Mouse (Mus musculus): ENCODE measurements at regions not wholly inside any gene's neighbourhood (a gene's known extent, or its start where the extent isn't known, plus 50 kb on each side); places are given as distances from the start of the nearest gene placed in this dataset.

DNA sequence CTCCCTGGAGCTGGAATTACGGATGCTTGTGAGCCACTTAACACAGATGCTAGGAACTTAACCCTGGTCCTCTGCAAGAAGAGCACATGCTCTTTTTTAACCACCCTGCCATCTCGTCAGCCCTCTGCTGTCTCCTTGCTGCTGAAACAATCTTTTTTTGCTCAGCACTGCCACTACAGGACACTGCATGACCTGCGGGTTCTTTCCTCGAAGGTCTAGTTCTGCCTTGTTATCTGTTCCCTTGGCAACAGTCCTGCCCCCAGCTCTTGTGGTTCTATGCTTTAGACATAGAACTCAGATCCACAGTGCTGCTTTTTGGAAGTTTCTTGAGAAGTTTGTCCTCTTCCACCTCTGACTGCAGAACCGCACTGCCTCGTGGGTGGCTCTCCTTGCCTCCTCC lies 104.6 kb upstream of the Smad3 start:
- Histone ChIP-seq H3K36me3 (ENCODE audit: control insufficient read depth, insufficient read depth, low read length) (no peaks in the 10 kb centered on the region), H3K27me3 (ENCODE audit: control insufficient read depth, insufficient read depth, low read length) (no peaks in the 10 kb centered on the region), H3K27ac (ENCODE audit: low read length) (no peak overlapping the region), H3K9ac (replicated peaks; ENCODE audit: low read depth, low read length) (no peak overlapping the region), H3K9me3 (ENCODE audit: control insufficient read depth, low read depth, low read length) (no peaks in the 10 kb centered on the region), H3K4me3 (ENCODE audit: low read depth, low read length) (no peak overlapping the region), H3K4me2 (replicated peaks; ENCODE audit: low read depth, low read length) (no peak overlapping the region), H3K4me1 (ENCODE audit: control insufficient read depth, insufficient read depth, low read length) (no peaks in the 10 kb centered on the region)
- no peak for ATAC-seq (ENCODE audit: insufficient number of reproducible peaks, insufficient read depth, low FRiP score, low read depth)
- 39% methylated on average over 6 of the region's 6 CpGs for WGBS

DNA sequence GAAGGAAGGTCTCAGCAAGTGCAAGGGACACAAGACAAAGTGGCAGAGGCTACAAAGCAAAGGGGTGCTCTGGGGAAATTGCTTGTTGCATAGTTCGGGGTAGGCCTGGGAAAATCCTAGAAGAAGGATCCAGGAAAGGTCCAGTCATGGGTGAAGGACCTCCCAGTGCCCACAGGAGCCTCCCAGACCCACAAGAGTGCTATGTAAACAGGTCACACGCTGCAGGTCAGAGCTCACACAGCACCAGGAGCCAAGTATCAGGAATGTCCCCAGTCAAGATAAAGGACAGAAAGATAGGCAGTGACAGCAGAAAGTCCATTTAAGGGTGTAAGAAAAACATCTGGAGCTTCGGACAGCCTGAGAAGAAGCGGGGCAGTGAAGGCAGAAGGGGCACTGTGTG lies 103.6 kb upstream of the Smad3 start:
- H3K36me3 ChIP-seq (ENCODE audit: control insufficient read depth, insufficient read depth, low read length), result no peaks in the 10 kb centered on the region
- no peak overlapping the region for H3K4me2 ChIP-seq (replicated peaks; ENCODE audit: low read depth, low read length)
- no peaks in the 10 kb centered on the region for H3K9me3 ChIP-seq (ENCODE audit: control insufficient read depth, low read depth, low read length)
- H3K27ac ChIP-seq (ENCODE audit: low read length), result no peak overlapping the region
- H3K27me3 ChIP-seq (ENCODE audit: control insufficient read depth, insufficient read depth, low read length), result no peaks in the 10 kb centered on the region
- ATAC-seq (ENCODE audit: insufficient number of reproducible peaks, insufficient read depth, low FRiP score, low read depth), result no peak
- no peaks in the 10 kb centered on the region for H3K4me1 ChIP-seq (ENCODE audit: control insufficient read depth, insufficient read depth, low read length)
- no peak overlapping the region for H3K9ac ChIP-seq (replicated peaks; ENCODE audit: low read depth, low read length)
- WGBS, result 48% methylated on average over 4 of the region's 4 CpGs
- H3K4me3 ChIP-seq (ENCODE audit: low read depth, low read length), result no peak overlapping the region

DNA sequence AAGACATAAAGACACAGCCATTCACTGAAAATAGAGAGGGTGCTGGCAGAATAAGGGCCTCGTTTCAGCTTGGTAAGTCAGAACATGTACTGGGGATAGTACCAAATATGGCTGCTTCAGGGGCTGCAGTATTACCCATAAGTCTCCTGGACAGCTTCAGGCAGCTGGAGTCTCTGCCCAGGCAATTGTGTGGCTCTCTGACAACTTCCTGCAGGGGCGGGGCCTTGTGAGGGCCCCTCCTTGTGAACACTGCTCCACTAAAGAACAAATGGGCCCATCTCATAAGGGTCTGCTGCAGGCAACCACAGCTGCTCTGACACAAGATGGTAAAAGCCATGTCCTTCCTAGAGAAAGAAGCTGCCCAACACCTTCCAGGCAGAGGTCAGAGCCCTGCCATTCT lies 102.4 kb upstream of the Smad3 start:
- WGBS, result 73% methylated on average over 2 of the region's 2 CpGs
- no peak for ATAC-seq (ENCODE audit: insufficient number of reproducible peaks, insufficient read depth, low FRiP score, low read depth)

DNA sequence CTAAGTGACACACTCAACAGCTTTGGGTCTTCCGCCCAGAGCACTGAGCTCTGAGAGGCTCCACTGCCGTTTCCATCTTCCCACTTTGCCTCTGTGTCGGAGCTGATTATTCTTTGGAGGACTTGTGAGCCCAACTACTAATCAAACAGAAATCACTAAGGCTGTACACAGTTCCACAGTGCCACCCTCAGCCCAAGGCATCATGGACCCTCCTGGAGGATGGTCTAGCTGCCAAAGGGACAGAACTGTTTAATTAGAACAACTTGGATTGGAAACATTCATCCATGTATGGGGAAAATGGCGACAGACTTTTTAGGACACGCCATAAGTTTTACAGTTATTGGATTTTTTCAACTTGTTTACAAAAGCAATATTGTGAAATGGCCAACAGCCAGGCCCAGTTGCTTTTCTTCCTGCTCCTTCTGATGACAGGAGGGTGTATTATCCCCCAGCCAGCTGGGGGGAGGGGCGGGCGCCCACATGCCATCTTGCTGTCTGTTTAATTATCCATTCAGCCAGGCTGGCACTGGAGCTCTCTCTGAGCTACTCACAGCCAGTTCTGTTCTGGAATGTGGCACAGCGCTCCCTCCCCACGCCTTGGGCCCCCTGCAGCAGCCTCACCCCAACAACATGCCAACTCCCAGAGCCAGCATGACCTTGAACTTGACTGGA lies 98.4 kb upstream of the Smad3 start:
- ATAC-seq (ENCODE audit: insufficient number of reproducible peaks, insufficient read depth, low FRiP score, low read depth), result no peak
- Histone ChIP-seq H3K4me3 (ENCODE audit: low read depth, low read length) (no peak overlapping the region), H3K4me1 (ENCODE audit: control insufficient read depth, insufficient read depth, low read length) (no peaks in the 10 kb centered on the region), H3K4me2 (replicated peaks; ENCODE audit: low read depth, low read length) (no peak overlapping the region), H3K9me3 (ENCODE audit: control insufficient read depth, low read depth, low read length) (no peaks in the 10 kb centered on the region), H3K27me3 (ENCODE audit: control insufficient read depth, insufficient read depth, low read length) (no peaks in the 10 kb centered on the region), H3K36me3 (ENCODE audit: control insufficient read depth, insufficient read depth, low read length) (no peaks in the 10 kb centered on the region), H3K9ac (replicated peaks; ENCODE audit: low read depth, low read length) (no peak overlapping the region), H3K27ac (ENCODE audit: low read length) (no peak overlapping the region)
- 59% methylated on average over 9 of the region's 9 CpGs for WGBS

More for the DNA sequence above, 102.4 kb upstream of the Smad3 start:
- Histone ChIP-seq H3K9me3 (ENCODE audit: control insufficient read depth, low read depth, low read length) (no peaks in the 10 kb centered on the region), H3K4me2 (replicated peaks; ENCODE audit: low read depth, low read length) (no peak overlapping the region), H3K9ac (replicated peaks; ENCODE audit: low read depth, low read length) (no peak overlapping the region), H3K4me1 (ENCODE audit: control insufficient read depth, insufficient read depth, low read length) (no peaks in the 10 kb centered on the region), H3K27me3 (ENCODE audit: control insufficient read depth, insufficient read depth, low read length) (no peaks in the 10 kb centered on the region), H3K27ac (ENCODE audit: low read length) (no peak overlapping the region), H3K36me3 (ENCODE audit: control insufficient read depth, insufficient read depth, low read length) (no peaks in the 10 kb centered on the region), H3K4me3 (ENCODE audit: low read depth, low read length) (no peak overlapping the region)

DNA sequence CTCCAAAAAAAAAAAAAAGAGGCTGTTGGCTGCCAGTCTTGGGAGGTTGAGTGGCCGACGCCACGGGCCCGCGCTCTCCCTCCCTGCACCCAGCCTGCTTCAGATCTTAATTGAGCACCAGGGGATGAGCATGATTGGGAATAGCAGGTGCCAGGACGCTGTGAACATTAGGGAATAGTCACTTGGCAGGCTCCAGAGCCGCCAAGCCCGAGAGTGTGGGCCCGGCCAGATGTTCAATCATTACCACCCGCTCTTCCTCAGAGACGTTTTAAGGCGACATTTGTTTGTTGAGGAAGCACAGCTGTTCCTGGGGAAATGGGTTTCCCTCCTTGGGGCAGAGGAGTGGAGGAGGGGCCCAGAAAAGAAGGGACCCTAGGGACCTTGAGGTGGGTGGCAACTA lies 94.0 kb upstream of the Smad3 start:
- Histone ChIP-seq H3K4me2 (replicated peaks; ENCODE audit: low read depth, low read length) (no peak overlapping the region), H3K36me3 (ENCODE audit: control insufficient read depth, insufficient read depth, low read length) (no peaks in the 10 kb centered on the region), H3K4me1 (ENCODE audit: control insufficient read depth, insufficient read depth, low read length) (no peaks in the 10 kb centered on the region), H3K9ac (replicated peaks; ENCODE audit: low read depth, low read length) (no peak overlapping the region), H3K9me3 (ENCODE audit: control insufficient read depth, low read depth, low read length) (no peaks in the 10 kb centered on the region), H3K27ac (ENCODE audit: low read length) (no peak overlapping the region), H3K4me3 (ENCODE audit: low read depth, low read length) (no peak overlapping the region), H3K27me3 (ENCODE audit: control insufficient read depth, insufficient read depth, low read length) (no peaks in the 10 kb centered on the region)
- no peak for ATAC-seq (ENCODE audit: insufficient number of reproducible peaks, insufficient read depth, low FRiP score, low read depth)
- 47% methylated on average over 12 of the region's 12 CpGs for WGBS

DNA sequence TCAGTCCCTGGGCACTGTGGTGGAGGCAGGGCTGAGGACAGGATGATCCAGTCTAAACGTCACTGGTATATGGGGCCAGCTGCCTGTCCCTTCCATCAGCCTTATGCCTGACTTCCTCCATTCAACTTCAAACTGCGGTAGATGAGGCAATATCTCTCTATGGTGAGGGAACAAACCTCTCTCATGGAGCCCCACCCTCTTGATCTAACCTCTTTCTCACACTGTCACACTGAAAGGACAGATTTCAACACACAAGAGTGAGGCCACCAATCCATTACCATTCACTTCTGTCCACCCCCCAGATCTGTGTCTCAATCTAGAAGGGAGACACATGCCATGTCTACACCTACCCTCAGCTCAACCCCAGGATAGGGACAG lies 92.5 kb upstream of the Smad3 start:
- Histone ChIP-seq H3K27ac (ENCODE audit: low read length) (no peak overlapping the region), H3K4me1 (ENCODE audit: control insufficient read depth, insufficient read depth, low read length) (no peaks in the 10 kb centered on the region), H3K9ac (replicated peaks; ENCODE audit: low read depth, low read length) (no peak overlapping the region), H3K4me2 (replicated peaks; ENCODE audit: low read depth, low read length) (no peak overlapping the region), H3K36me3 (ENCODE audit: control insufficient read depth, insufficient read depth, low read length) (no peaks in the 10 kb centered on the region), H3K4me3 (ENCODE audit: low read depth, low read length) (no peak overlapping the region), H3K9me3 (ENCODE audit: control insufficient read depth, low read depth, low read length) (no peaks in the 10 kb centered on the region), H3K27me3 (ENCODE audit: control insufficient read depth, insufficient read depth, low read length) (no peaks in the 10 kb centered on the region)
- 66% methylated on average over 2 of the region's 2 CpGs for WGBS
- no peak for ATAC-seq (ENCODE audit: insufficient number of reproducible peaks, insufficient read depth, low FRiP score, low read depth)

DNA sequence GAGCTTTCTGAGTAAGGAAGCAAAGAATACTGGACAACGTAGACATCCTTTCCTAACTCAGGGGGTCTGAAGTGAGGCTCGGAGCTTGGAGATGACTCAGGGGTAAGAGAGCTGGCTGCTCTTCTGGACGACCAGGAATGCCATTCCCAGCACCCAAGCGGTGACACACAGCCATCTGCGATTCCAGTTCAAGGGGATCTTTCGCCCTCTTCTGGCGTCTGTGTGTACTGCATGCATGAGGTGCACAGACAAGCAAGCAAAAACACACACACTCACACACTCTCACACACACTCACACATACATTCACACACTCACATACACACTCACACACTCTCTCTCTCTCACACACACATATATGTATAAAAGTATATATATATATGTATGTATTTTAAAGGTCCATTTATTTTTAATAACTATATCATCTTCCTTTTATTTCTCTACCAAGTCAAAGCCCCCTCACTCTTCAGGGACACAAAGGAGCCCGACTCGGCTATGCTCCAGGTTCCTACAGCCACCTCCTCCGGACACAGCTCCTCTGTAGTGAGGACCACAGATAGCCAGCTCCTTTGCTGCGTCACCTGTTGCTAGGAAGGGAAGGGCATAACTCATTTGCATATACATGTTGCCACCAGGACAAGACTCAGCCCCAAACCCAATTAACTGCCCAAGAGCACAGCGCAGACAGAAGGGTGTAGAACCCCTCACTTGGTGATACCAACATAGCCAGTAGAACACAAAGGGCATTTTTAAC lies 91.9 kb upstream of the Smad3 start:
- Histone ChIP-seq H3K27ac (ENCODE audit: low read length) (no peak overlapping the region), H3K36me3 (ENCODE audit: control insufficient read depth, insufficient read depth, low read length) (no peaks in the 10 kb centered on the region), H3K9me3 (ENCODE audit: control insufficient read depth, low read depth, low read length) (no peaks in the 10 kb centered on the region), H3K9ac (replicated peaks; ENCODE audit: low read depth, low read length) (no peak overlapping the region), H3K4me3 (ENCODE audit: low read depth, low read length) (no peak overlapping the region), H3K4me1 (ENCODE audit: control insufficient read depth, insufficient read depth, low read length) (no peaks in the 10 kb centered on the region), H3K4me2 (replicated peaks; ENCODE audit: low read depth, low read length) (no peak overlapping the region), H3K27me3 (ENCODE audit: control insufficient read depth, insufficient read depth, low read length) (no peaks in the 10 kb centered on the region)
- WGBS, result 78% methylated on average over 12 of the region's 12 CpGs
- ATAC-seq (ENCODE audit: insufficient number of reproducible peaks, insufficient read depth, low FRiP score, low read depth), result no peak

DNA sequence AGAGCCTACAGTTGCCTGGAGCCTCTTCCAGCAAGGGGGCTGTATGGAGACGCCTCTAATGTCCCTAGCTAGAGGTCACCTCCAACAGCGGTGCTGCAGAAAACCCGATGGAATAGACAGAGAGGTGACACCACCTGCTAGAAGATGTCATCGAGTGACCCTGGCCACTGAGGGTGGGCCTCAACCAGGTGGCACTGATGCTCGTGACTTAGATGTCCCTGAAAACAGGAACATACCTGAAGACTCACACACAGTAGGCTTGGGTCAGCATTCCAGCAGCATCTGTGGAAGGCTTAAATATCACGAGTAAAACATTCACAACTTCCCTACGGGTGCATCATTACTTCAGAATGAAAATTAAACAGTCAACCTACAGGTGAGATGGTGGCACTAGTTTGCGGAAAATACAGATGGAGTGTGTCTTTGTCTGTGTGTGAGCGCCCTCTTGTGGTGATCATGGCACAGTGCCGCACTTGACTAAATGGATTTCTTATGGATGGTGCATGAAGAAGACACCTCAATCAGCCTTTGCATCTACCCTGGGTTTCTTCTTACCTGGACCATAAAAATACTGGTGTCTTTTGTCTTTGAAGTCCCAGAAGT lies 86.2 kb upstream of the Smad3 start:
- peak; percentile 56; the same call in 1 of the 2 replicates for ATAC-seq (ENCODE audit: insufficient number of reproducible peaks, insufficient read depth, low FRiP score, low read depth)
- WGBS, result 31% methylated on average over 10 of the region's 10 CpGs
- no peak overlapping the region for H3K27ac ChIP-seq (ENCODE audit: low read length)
- H3K9ac ChIP-seq (replicated peaks; ENCODE audit: low read depth, low read length), result no peak overlapping the region
- no peaks in the 10 kb centered on the region for H3K4me1 ChIP-seq (ENCODE audit: control insufficient read depth, insufficient read depth, low read length)
- H3K9me3 ChIP-seq (ENCODE audit: control insufficient read depth, low read depth, low read length), result no peaks in the 10 kb centered on the region
- H3K4me3 ChIP-seq (ENCODE audit: low read depth, low read length), result no peak overlapping the region
- no peak overlapping the region for H3K4me2 ChIP-seq (replicated peaks; ENCODE audit: low read depth, low read length)
- no peaks in the 10 kb centered on the region for H3K27me3 ChIP-seq (ENCODE audit: control insufficient read depth, insufficient read depth, low read length)
- H3K36me3 ChIP-seq (ENCODE audit: control insufficient read depth, insufficient read depth, low read length), result no peaks in the 10 kb centered on the region

Measured in stomach, embryonic 14.5 days (tissue).